Mouse (Mus musculus): ENCODE data around the gene Top1.

GRCm38 (mm10) chr2:160667259-160667658, 21.6 kb downstream of the Top1 start:
- no peak for TF ChIP-seq POLR2A (IDR thresholded peaks at IDR 0.05; ENCODE audit: borderline replicate concordance, extremely low read depth, insufficient read depth, insufficient read length, poor library complexity, severe bottlenecking)
- TF ChIP-seq CTCF (IDR thresholded peaks at IDR 0.05; ENCODE audit: borderline replicate concordance, extremely low read depth, insufficient read depth, insufficient read length): no peak

Measured in brain, embryonic 14.5 days (tissue).